Mouse (Mus musculus) right cerebral cortex, adult 2 months (tissue): ENCODE results near the gene Aox2.

Experiments
- DNase-seq, 2 experiments: peaks; one replicate each; pipeline ENCODE4 v3.0.0; 2021 to 2022; ENCODE audit warnings: low spot score in 2 of 2

Gene Aox2

DNA sequence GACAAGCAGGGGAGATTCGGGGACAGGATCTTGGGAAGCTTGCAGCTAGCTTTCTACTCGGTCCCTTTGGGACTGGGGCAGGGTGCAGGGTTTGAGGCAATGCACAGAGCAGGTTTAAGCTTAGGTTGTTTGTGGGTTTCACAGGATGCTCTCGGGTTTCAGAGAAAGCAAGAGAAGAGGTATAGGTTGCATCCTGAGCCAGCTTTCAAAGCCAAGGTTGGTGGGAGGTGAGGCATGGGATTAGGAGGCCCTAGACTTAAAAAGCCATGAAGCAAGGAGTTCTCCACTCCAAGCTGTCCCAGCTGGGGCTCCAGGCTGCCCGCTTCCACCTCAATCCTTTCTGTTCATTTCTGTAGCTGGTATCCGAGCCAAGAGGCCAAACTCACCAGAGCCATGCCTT is at the start of gene Aox2:
Gene Aox2, plus strand, starts transcription at position 301 of the 400 bp plus-strand sequence.
- DNase-seq: no peak

DNA sequence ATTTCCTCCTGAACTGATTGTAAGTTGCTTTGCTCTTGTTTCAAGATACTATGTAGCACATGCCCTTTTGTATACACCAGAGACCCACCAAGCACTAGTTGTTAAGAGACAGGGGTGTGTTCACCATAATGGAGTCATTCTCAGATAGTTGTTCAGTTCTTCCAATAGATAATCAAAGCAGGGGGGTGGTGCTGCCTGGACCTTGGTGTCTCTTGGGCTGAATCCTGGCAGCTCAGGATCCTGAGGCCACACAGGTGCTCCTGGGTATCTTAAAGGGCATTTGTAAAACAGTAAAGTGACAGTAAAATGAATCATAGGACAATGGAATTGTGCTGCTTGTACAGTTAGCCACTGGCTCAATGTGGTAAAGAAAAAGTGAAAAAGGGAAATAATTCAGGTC is 49.2 kb upstream of the Aox2 start:
- DNase-seq: no peak

GRCm38 (mm10) chr1:58229774-58230173 is 48.4 kb upstream of the Aox2 start:
- DNase-seq: no peak

DNA sequence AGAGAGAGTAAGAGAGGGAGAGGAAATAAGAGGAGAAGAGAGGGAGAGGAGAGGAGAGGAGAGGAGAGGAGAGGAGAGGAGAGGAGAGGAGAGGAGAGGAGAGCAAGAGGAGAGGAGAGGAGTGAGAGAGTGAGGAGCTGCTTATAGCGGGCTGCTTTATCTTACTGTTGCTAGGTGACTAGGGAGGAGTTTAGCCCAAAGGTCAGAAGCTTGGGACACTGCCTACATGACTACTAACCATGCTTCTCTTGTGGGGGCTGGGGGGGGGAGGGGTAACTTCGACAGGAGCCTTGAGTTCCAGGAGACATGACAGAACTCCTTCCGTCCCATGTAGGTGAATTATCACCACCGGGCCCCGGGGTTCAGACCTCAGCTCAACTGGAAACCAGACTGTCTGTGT is 47.6 kb upstream of the Aox2 start:
- DNase-seq: no peak

GRCm38 (mm10) chr1:58235405-58235804 is 42.7 kb upstream of the Aox2 start:
- no peak for DNase-seq

GRCm38 (mm10) chr1:58237527-58238299 is 40.4 kb upstream of the Aox2 start:
- no peak for DNase-seq

GRCm38 (mm10) chr1:58238440-58238839 is 39.7 kb upstream of the Aox2 start:
- DNase-seq: no peak

- no peak for DNase-seq
Observed at GRCm38 (mm10) chr1:58238961-58239360, 39.2 kb upstream of the Aox2 start.

GRCm38 (mm10) chr1:58240347-58240746 is 37.8 kb upstream of the Aox2 start:
- DNase-seq: no peak

GRCm38 (mm10) chr1:58244487-58244886 is 33.6 kb upstream of the Aox2 start:
- DNase-seq: no peak

DNA sequence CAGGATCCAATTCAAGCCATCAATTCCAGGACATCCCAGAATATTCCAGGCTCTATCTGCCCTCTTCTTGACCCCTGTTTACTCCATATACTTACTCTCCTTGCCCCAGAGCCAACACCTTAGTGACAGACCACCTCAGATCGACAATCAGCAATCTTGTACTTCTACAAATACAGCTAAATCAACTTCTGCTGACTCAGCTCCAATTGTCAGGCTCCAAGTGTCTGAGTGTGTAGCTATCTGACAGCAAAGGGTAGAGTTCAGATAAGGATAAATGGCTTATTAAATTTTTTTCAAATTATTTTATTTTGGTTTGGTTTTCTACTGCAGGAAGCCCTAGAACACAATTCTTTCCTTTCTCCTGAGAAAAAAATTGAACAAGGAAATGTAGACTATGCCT is 29.6 kb upstream of the Aox2 start:
- no peak for DNase-seq

DNA sequence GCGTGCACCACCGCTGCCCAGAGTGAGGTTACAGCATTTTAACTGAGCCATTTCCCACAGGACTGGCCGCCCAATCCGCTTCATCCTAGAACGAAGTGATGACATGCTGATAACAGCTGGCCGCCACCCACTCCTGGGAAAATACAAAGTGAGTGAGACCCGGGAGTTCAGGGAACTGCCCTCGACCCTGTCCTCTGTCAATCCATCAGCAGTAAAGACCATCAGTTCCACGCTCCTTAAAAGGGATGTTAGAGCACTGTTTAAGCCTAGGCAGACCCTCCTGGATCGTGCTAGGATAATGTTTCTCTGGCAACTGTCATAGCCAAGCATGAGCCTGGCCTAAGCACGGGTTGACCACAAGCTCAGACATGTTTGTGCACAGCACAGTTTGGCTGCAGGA is 24.7 kb upstream of the Aox2 start:
- DNase-seq: no peak

DNA sequence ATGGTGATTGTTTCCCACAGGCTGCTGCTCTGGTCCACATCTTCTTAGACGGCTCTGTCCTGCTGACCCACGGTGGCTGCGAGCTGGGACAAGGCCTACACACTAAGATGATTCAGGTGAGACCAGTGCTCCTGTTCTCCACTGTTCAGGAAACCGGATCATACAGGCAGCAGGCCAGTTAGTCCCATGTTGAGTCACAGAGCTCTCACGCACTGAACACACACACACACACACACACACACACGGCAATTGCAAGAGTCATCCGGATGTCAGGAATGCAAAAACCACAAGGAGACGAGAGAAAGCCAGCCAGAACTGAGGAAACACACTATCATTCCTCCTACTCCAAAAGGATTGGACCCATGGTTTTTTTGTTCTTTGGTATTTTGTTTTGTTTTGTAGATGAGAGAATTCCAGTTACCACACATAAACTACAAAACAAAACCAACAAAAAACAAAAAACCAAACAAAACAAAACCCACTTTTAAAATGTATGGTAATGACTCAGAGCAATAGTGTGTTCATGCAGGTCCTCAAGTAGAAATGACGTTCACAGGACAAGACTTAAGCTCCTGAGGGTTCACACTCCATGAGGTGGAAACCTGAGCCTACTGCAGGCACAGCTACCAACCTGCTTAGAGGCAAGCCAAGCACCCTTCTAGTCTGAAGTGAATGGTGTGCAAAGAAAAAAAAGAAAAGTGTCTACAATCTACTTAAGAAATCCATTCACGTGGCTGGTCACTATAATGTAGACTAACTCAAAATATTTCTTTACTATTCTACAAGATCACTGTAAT is 20.7 kb upstream of the Aox2 start:
- DNase-seq: no peak

DNA sequence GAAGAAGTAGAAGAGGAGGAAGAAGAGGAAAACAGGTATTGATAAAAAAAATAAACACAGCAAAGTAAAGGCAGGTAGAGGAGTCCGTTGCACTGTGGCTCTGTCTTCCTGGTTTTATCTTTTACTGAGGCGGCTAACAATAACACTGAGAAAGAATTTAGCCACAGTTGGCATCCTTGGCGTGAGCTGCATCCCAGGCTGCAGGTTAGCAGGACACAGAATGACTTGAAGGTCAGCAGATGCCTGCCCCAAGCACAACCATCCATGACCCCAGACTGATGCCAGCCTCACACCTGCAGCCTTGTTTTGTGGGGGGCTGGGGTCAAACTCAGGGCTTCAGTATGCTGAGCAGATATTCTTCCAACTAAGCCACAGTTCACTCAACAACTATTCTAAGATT is 17.8 kb upstream of the Aox2 start:
- no peak for DNase-seq

GRCm38 (mm10) chr1:58268231-58268630 is 9.9 kb upstream of the Aox2 start:
- DNase-seq: no peak

GRCm38 (mm10) chr1:58270807-58271569 is 7.1 kb upstream of the Aox2 start:
- peak; percentile 62 to 79 for DNase-seq

DNA sequence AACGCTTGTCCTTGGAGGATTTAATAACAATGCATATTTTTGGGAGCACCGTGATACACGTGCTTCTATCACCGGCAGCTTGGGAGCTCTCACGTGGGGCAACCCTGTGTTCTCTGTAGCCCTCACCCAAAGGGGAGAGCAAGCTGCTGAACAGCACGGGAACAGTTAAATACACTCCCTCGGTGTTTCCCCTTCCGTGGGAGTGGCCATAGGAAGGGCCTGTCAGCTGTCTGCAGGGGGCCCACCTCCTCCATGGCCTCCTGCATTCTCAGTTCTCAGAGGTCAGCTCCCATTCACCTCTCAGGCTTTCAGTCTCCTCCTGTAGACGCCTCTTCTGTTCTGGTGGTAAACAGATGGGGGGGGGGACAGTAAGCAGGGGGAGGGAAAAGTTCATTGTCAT is 2.2 kb upstream of the Aox2 start:
- DNase-seq: no peak

- DNase-seq: no peak
Observed at GRCm38 (mm10) chr1:58278513-58278912, 387 bp downstream of the Aox2 start.

- DNase-seq: no peak
Observed at GRCm38 (mm10) chr1:58280381-58280780, 2.3 kb downstream of the Aox2 start.

DNA sequence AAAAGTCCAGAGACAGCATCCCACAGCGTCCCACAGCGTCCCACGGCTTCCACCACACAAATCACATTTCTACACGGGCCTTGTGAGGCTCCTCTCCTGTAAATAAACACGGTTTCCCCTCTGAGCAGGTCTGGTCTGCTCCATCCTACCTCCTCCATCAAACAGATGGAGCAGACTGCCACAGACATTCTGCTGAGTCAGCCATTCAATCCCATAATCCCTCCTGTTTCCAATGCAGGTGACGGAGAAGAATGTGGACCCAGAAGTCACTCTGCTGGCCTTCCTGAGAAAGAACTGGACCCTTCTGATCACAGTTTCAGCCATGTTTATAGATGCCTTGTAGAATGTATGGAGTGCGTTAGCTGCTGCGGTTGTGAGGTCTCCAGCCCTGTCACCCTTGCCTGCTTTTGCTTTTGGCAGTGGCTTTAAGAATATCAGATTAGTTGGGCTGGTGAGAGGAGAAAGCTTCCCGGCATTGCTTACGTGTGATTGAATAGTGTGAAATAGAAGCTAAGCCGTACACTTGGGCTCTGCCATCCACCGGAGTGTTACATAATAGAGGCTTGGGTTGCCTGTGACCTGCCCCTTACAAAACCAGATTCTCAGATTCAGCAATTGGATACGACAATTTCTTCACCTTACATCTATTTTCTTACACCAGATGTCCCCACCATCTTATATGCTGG is 3.0 kb downstream of the Aox2 start:
- DNase-seq: no peak

GRCm38 (mm10) chr1:58281625-58281988 is 3.5 kb downstream of the Aox2 start:
- no peak for DNase-seq

DNA sequence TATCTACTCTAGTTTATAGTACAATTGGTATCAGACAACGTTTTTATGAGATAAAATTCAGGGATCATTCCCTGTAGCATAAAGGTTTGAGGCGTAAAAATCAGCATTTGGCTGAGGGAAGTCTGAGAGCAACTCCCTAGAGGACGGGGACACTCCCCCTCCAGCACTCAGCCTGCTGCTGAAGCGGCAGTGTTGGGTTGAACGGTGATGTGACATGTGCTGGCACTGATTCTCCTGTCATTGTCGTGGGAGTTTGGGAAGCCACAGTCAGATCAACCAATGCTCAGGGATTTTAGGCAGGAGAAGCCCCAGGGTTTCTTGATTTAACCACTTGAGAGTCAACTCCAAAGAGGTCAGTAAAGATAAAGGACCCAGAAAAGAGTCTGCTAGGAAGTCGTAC is 6.4 kb downstream of the Aox2 start:
- no peak for DNase-seq
